ENCODE assay signal across 10 mouse cellular contexts in genomic region chr7:93038472-93038828, GRCm38 (mm10). TPM values are rescaled to one million over a fixed set of nuclear protein-coding genes. Genes with fewer than 3 reads are reported as not detected.
A peak's percentile ranks its signal among the peaks of the same experiment; 100 is the strongest.
DNase-seq lines count a peak whose midpoint lies in the region; ATAC-seq lines count a peak whose summit lies in the region.
"Had no signal": no experiment of that assay in that cellular context is flagged by ENCODE, and none has a peak within 500 bp of the region (broad histone marks: within the 10 kb centered on the region; RNA-seq: fewer than 3 reads in every experiment).

No protein-coding gene starts in this region.

- H3K9me3 ChIP-seq in heart, embryonic 11.5 days (replicated peaks; ENCODE audit: control insufficient read depth, low read length): no peaks in the 10 kb centered on the region
- H3K9me3 ChIP-seq in hindbrain, embryonic 16.5 days (ENCODE audit: control insufficient read depth, low read length): no peaks in the 10 kb centered on the region
- H3K9me3 ChIP-seq: limb, embryonic 10.5 days had no signal

- no peaks in the 10 kb centered on the region for H3K27me3 ChIP-seq in heart, embryonic 11.5 days (ENCODE audit: control insufficient read depth, insufficient read depth, low read length)
- H3K27me3 ChIP-seq in hindbrain, embryonic 16.5 days (replicated peaks; ENCODE audit: control insufficient read depth, insufficient read depth, low read length): no peaks in the 10 kb centered on the region

- H3K4me3 ChIP-seq in heart, embryonic 11.5 days (ENCODE audit: low read depth, low read length): no peak overlapping the region
- no peak overlapping the region for H3K4me3 ChIP-seq in hindbrain, embryonic 16.5 days (ENCODE audit: low read length)
- H3K4me3 ChIP-seq: layer of hippocampus, adult 2 months; limb, embryonic 10.5 days had no signal

- no peak overlapping the region for H3K9ac ChIP-seq in heart, embryonic 11.5 days (ENCODE audit: low read depth, low read length)
- no peak overlapping the region for H3K9ac ChIP-seq in hindbrain, embryonic 16.5 days (ENCODE audit: low read depth, low read length)

- no peak for ATAC-seq in heart, embryonic 11.5 days (replicated peaks; ENCODE audit: insufficient number of reproducible peaks, low FRiP score, low TSS enrichment)
- peak; percentile 75 for ATAC-seq in hindbrain, embryonic 16.5 days
- no peak for ATAC-seq in megakaryocyte, adult 5-6 weeks (ENCODE audit: poor library complexity, severe bottlenecking)

- H3K4me2 ChIP-seq in heart, embryonic 11.5 days: no peak overlapping the region
- no peak overlapping the region for H3K4me2 ChIP-seq in hindbrain, embryonic 16.5 days (ENCODE audit: low read length)

- peak; percentile 26 for DNase-seq in heart, adult 8-10 months (ENCODE audit: low spot score)
- DNase-seq in testis, postnatal 10 days (ENCODE audit: low spot score): peak; percentile 47
- DNase-seq in testis, postnatal 14 days (ENCODE audit: low spot score): no peak
- DNase-seq in gastrocnemius, postnatal 14 days: no peak

- 30% methylated on average over 1 of the region's 1 CpGs for WGBS in heart, embryonic 11.5 days (ENCODE audit: insufficient replicate concordance)
- WGBS in hindbrain, embryonic 16.5 days: 17% methylated on average over 1 of the region's 1 CpGs

- no peaks in the 10 kb centered on the region for H3K4me1 ChIP-seq in heart, embryonic 11.5 days (ENCODE audit: control insufficient read depth, insufficient read depth, low read length)
- H3K4me1 ChIP-seq in hindbrain, embryonic 16.5 days (ENCODE audit: control insufficient read depth, insufficient read depth, low read depth, low read length): no peaks in the 10 kb centered on the region
- H3K4me1 ChIP-seq: limb, embryonic 10.5 days had no signal

- no peak overlapping the region for H3K27ac ChIP-seq in heart, embryonic 11.5 days (ENCODE audit: low read depth, low read length)
- peak overlapping the region; percentile 66; the same call in 1 of the 2 replicates for H3K27ac ChIP-seq in hindbrain, embryonic 16.5 days (ENCODE audit: low read depth, low read length)
- H3K27ac ChIP-seq: limb, embryonic 10.5 days had no signal

- intact Hi-C loops in gastrocnemius, postnatal 14 days (cut with DNase I; ENCODE audit: low total_unique reads): no loop called here

- H3K36me3 ChIP-seq in heart, embryonic 11.5 days (ENCODE audit: control insufficient read depth, insufficient read depth, low read length): no peaks in the 10 kb centered on the region
- no peaks in the 10 kb centered on the region for H3K36me3 ChIP-seq in hindbrain, embryonic 16.5 days (ENCODE audit: control insufficient read depth, insufficient read depth, low read length)
- H3K36me3 ChIP-seq: limb, embryonic 10.5 days had no signal

RNA-seq across cellular contexts. Expression of gene Fam181b, which starts 41.2 kb away (rescaled TPM):
- total RNA-seq in heart, adult 8-10 months (2022): 1 to 10 TPM; 3.5 to 4.3 (median 4.1) TPM
- 1.7 and 2.0 TPM in 2 replicates for polyA plus RNA-seq in heart, embryonic 11.5 days (2014; fragmentation: Nextera tagmentation; extraction: Ambion mirVana)
- polyA plus RNA-seq in hindbrain, embryonic 16.5 days (2015; fragmentation: Nextera tagmentation; extraction: Ambion mirVana): 47.5 and 48.9 TPM in 2 replicates
- total RNA-seq in gastrocnemius, postnatal 14 days (2021): 1 to 10 TPM; 2.1 to 3.0 TPM
- not detected in 2 replicates for total RNA-seq in megakaryocyte, adult 5-6 weeks (2015)
- total RNA-seq in megakaryocyte, adult 5-6 weeks (2017): not detected in 2 replicates
- total RNA-seq: monocyte, adult 5-6 weeks had no signal

Comparison
In these comparisons a context has a peak if more than half of its experiments do, and no peak if none do; other contexts are left out.
1. DNase-seq: peak in heart, adult 8-10 months (single experiment) and testis, postnatal 10 days (single experiment); none in testis, postnatal 14 days (single experiment) and gastrocnemius, postnatal 14 days (single experiment).